Mouse (Mus musculus) cortical plate, adult 2 months (tissue): ENCODE results near the gene Ctu2.

Experiments
- CTCF ChIP-seq: fragments of 200-500 bp; IDR thresholded peaks from 2 replicates; pipeline ENCODE4 v1.5.1; 2011; ENCODE audit warnings: mild to moderate bottlenecking, control low read depth, low read length; ENCODE audit not compliant: insufficient read depth; ENCODE audit errors: extremely low read depth
- POLR2A ChIP-seq: fragments of 200-500 bp; IDR thresholded peaks from 2 replicates; pipeline ENCODE4 v1.6.1; 2011; ENCODE audit warnings: mild to moderate bottlenecking, low read length, control low read depth; ENCODE audit not compliant: insufficient read depth; ENCODE audit errors: extremely low read depth

DNA sequence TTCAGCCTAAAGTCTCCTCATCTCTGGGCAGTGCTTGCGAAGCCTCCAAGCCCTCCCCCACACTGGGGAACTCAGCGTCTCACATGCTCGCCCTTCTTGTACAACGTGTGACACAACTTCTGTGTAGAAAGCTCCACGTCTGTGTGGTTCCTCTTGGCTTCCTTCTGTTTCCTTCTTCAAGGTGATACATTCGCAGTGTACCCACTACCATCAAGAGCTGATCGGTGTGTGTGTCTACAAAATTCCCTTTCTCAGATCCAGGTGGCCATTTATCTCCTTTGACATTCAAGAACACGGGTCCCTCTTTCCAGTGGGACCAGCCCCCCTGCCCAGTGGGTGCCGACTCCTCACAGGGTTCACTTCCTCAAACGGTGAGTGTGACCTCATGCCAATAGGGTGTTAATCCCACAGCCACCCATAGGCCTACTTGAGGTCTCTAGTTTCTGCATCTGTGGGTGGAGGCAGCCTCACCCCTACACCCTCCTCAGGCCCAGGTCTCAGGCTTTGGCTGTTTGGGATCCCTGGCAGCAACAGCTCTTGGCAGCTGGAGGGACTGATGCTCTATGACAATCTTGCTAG, 45.8 kb upstream of the Ctu2 start:
- TF ChIP-seq CTCF (no peak), POLR2A (no peak)
